Mouse (Mus musculus) midbrain, postnatal 0 days (tissue): Measurements from ENCODE around the gene Vdac1. TPM values are rescaled to one million over a fixed set of nuclear protein-coding genes. Genes with fewer than 3 reads are reported as not detected.
A peak's percentile ranks its signal among the peaks of the same experiment; 100 is the strongest.
"Not testable (repeated sequence)": the region's sequence is repeated elsewhere in the genome, so short reads cannot be mapped to it uniquely, and the experiment has no call there.

Experiments used
- ATAC-seq: fragments of 200-750 bp; cut with Nextera tagmentation; 2 replicates; pipeline ENCODE4 v1.8.0; 2017; ENCODE audit warnings: moderate number of reproducible peaks, mild to moderate bottlenecking, moderate TSS enrichment, moderate library complexity; ENCODE audit not compliant: low FRiP score
- DNase-seq: peaks from one replicate; pipeline ENCODE4 v3.0.0-alpha.2; 2015; ENCODE audit warnings: low spot score
- H3K27ac ChIP-seq: fragments of 300-500 bp; sonication (generic); 2 replicates; pipeline ENCODE4 v1.5.1; 2014; ENCODE audit warnings: low read depth, mild to moderate bottlenecking, low read length, mixed read lengths
- H3K27me3 ChIP-seq: fragments of 300-500 bp; sonication (generic); 2 replicates; pipeline ENCODE4 v1.6.1; 2014; ENCODE audit warnings: low read length, control low read depth, mixed read lengths; ENCODE audit not compliant: insufficient read depth
- H3K36me3 ChIP-seq: fragments of 300-500 bp; sonication (generic); 2 replicates; pipeline ENCODE4 v1.6.1; 2014; ENCODE audit warnings: low read length, control low read depth, mixed read lengths; ENCODE audit not compliant: insufficient read depth
- H3K4me1 ChIP-seq: fragments of 300-500 bp; sonication (generic); 2 replicates; pipeline ENCODE4 v1.6.1; 2014; ENCODE audit warnings: mild to moderate bottlenecking, control low read depth, antibody characterized with exemption, low read length, mixed read lengths; ENCODE audit not compliant: insufficient read depth
- H3K4me2 ChIP-seq: fragments of 300-500 bp; sonication (generic); 2 replicates; pipeline ENCODE4 v1.6.1; 2014; ENCODE audit warnings: low read depth, mild to moderate bottlenecking, low read length, mixed read lengths; ENCODE audit not compliant: poor library complexity, severe bottlenecking
- H3K4me3 ChIP-seq: fragments of 300-500 bp; sonication (generic); 2 replicates; pipeline ENCODE4 v1.5.1; 2014; ENCODE audit warnings: low read depth, mild to moderate bottlenecking, low read length, moderate library complexity
- H3K9ac ChIP-seq: fragments of 300-500 bp; sonication (generic); replicated peaks from 2 replicates; pipeline ENCODE4 v1.6.1; 2014; ENCODE audit warnings: mild to moderate bottlenecking, low read length, moderate library complexity, mixed read lengths; ENCODE audit not compliant: poor library complexity, severe bottlenecking
- H3K9me3 ChIP-seq: fragments of 300-500 bp; sonication (generic); 2 replicates; pipeline ENCODE4 v1.6.1; 2016; ENCODE audit warnings: low read length, control low read depth
- CTCF ChIP-seq: IDR thresholded peaks from 2 replicates; pipeline ENCODE4 v1.5.1; 2016; ENCODE audit warnings: antibody characterized with exemption, mild to moderate bottlenecking
- WGBS: fragments of 180-500 bp; shearing (Covaris S2); extraction: QIAGEN DNeasy Blood & Tissue Kit; methylation state at CpG from one replicate; pipeline ENCODE4 v1.1.7; 2014; 5-methylcytosine and 5-hydroxymethylcytosine counted together
- polyA plus RNA-seq: library from polyadenylated mRNA; unstranded; fragments of >200 nt; fragmentation: Nextera tagmentation; extraction: Ambion mirVana; gene quantifications from 2 replicates; pipeline ENCODE4 v1.2.1, GENCODE M21; 2015
- total RNA-seq: library from RNA; depleted of rRNA; stranded (reverse); fragments of >200 nt; gene quantifications from 2 replicates; pipeline ENCODE4 v1.2.3, GENCODE M21; 2014

Gene Vdac1
- total and polyA plus RNA-seq, 2 experiments from 2014 or later: 337 to 412 TPM

- DNase-seq (no peak), ATAC-seq (no peak)
- no peaks in the 10 kb centered on the region for H3K9me3 ChIP-seq
- no peak overlapping the region for H3K27ac ChIP-seq
- H3K27me3 ChIP-seq: no peaks in the 10 kb centered on the region
- no peak overlapping the region for H3K4me3 ChIP-seq
- no peaks in the 10 kb centered on the region for H3K4me1 ChIP-seq
- WGBS: 81% methylated on average over 4 of the region's 4 CpGs
- no peak overlapping the region for H3K4me2 ChIP-seq
- H3K36me3 ChIP-seq: no peaks in the 10 kb centered on the region
- no peak for TF ChIP-seq CTCF
- no peak overlapping the region for H3K9ac ChIP-seq
These were observed 12.5 kb upstream of the Vdac1 start for GRCm38 (mm10) chr11:52348156-52348555.

- Histone ChIP-seq H3K36me3 (no peaks in the 10 kb centered on the region), H3K9ac (no peak overlapping the region), H3K4me2 (no peak overlapping the region), H3K27ac (no peak overlapping the region), H3K4me1 (no peaks in the 10 kb centered on the region), H3K4me3 (no peak overlapping the region), H3K9me3 (no peaks in the 10 kb centered on the region), H3K27me3 (no peaks in the 10 kb centered on the region)
- ATAC-seq: no peak
- WGBS: 65% methylated on average over 3 of the region's 3 CpGs
- peak; percentile 33; the same call in 1 of the 2 replicates for TF ChIP-seq CTCF
- DNase-seq: no peak
These were observed 11.9 kb upstream of the Vdac1 start for GRCm38 (mm10) chr11:52348724-52349123.

- 2% methylated on average over 9 of the region's 9 CpGs for WGBS
- peak; percentile 21; the same call in 1 of the 2 replicates for TF ChIP-seq CTCF
- H3K36me3 ChIP-seq: no peaks in the 10 kb centered on the region
These were observed 9.7 kb upstream of the Vdac1 start for GRCm38 (mm10) chr11:52350924-52351323.

GRCm38 (mm10) chr11:52352271-52352670, 8.4 kb upstream of the Vdac1 start:
- 93% methylated on average over 3 of the region's 3 CpGs for WGBS
- no peak for TF ChIP-seq CTCF
- ATAC-seq (no peak), DNase-seq (no peak)
- no peak overlapping the region for H3K27ac ChIP-seq
- no peaks in the 10 kb centered on the region for H3K27me3 ChIP-seq
- no peaks in the 10 kb centered on the region for H3K4me1 ChIP-seq
- H3K36me3 ChIP-seq: no peaks in the 10 kb centered on the region
- no peak overlapping the region for H3K9ac ChIP-seq
- H3K4me3 ChIP-seq: no peak overlapping the region
- H3K4me2 ChIP-seq: no peak overlapping the region
- H3K9me3 ChIP-seq: no peaks in the 10 kb centered on the region

More at GRCm38 (mm10) chr11:52350924-52351323, 9.7 kb upstream of the Vdac1 start:
- H3K9ac ChIP-seq: no peak overlapping the region
- DNase-seq (no peak), ATAC-seq (no peak)
- no peaks in the 10 kb centered on the region for H3K4me1 ChIP-seq
- no peaks in the 10 kb centered on the region for H3K9me3 ChIP-seq
- H3K27me3 ChIP-seq: no peaks in the 10 kb centered on the region
- H3K4me2 ChIP-seq: no peak overlapping the region
- H3K4me3 ChIP-seq: no peak overlapping the region
- no peak overlapping the region for H3K27ac ChIP-seq

- Histone ChIP-seq H3K27ac (no peak overlapping the region), H3K9ac (no peak overlapping the region), H3K4me2 (no peak overlapping the region), H3K4me1 (peaks cover 1% of the 10 kb centered on the region; the same call in 1 of the 2 replicates), H3K4me3 (no peak overlapping the region), H3K9me3 (no peaks in the 10 kb centered on the region), H3K27me3 (no peaks in the 10 kb centered on the region), H3K36me3 (no peaks in the 10 kb centered on the region)
- 85% methylated on average over 5 of the region's 5 CpGs for WGBS
- TF ChIP-seq CTCF: no peak
- DNase-seq: no peak
- no peak for ATAC-seq
These were observed 6.0 kb upstream of the Vdac1 start for GRCm38 (mm10) chr11:52354644-52355043.

- H3K4me2 ChIP-seq: no peak overlapping the region
- H3K27me3 ChIP-seq: no peaks in the 10 kb centered on the region
- ATAC-seq (no peak), DNase-seq (no peak)
- 89% methylated on average over 1 of the region's 1 CpGs for WGBS
- TF ChIP-seq CTCF: peak; percentile 23; the same call in 1 of the 2 replicates
- no peak overlapping the region for H3K4me3 ChIP-seq
- no peak overlapping the region for H3K9ac ChIP-seq
- no peaks in the 10 kb centered on the region for H3K36me3 ChIP-seq
- no peaks in the 10 kb centered on the region for H3K9me3 ChIP-seq
- H3K27ac ChIP-seq: no peak overlapping the region
- H3K4me1 ChIP-seq: peaks cover 6% of the 10 kb centered on the region; the same call in 1 of the 2 replicates
These were observed 5.1 kb upstream of the Vdac1 start for GRCm38 (mm10) chr11:52355601-52356000.

- DNase-seq, H3K4me2 ChIP-seq, H3K4me1 ChIP-seq, H3K27ac ChIP-seq, H3K9ac ChIP-seq, H3K9me3 ChIP-seq, H3K36me3 ChIP-seq, H3K4me3 ChIP-seq, H3K27me3 ChIP-seq, ATAC-seq: not testable (repeated sequence)
- 94% methylated on average over 5 of the region's 5 CpGs for WGBS
These were observed 3.6 kb upstream of the Vdac1 start for GRCm38 (mm10) chr11:52357091-52357490.
